In genomic region chr11:100425851-100426250, GRCm38 (mm10) we compare ENCODE assay signal across 1 mouse cellular context.
A peak's percentile ranks its signal among the peaks of the same experiment; 100 is the strongest.
TF ChIP-seq lines count a peak whose summit lies in the region.

No protein-coding gene starts in this region.

TF ChIP-seq in MEL, 35 proteins besides CTCF, POLR2A, EP300 and RAD21 (continued from another document):
- TF ChIP-seq USF1 (IDR thresholded peaks at IDR 0.05; ENCODE audit: low read depth, low read length) (no peak), POLR2AphosphoS5 (IDR thresholded peaks at IDR 0.05; ENCODE audit: borderline replicate concordance, low read depth, low read length) (no peak), USF2 (IDR thresholded peaks at IDR 0.05; ENCODE audit: borderline replicate concordance in 1 of 2, insufficient read depth in 1 of 2, low read depth in 1 of 2, low read length in 2 of 2) (no peak), TBP (IDR thresholded peaks at IDR 0.05; ENCODE audit: low read depth, low read length) (no peak), MAX (IDR thresholded peaks at IDR 0.05; ENCODE audit: low read length) (no peak; the same call in 1 of the 2 replicates), MAZ (IDR thresholded peaks at IDR 0.05; ENCODE audit: low read depth, low read length) (0 out of 2 replicates have a peak, but pooled peaks have one; percentile 80), JUND (IDR thresholded peaks at IDR 0.05; ENCODE audit: low read depth, low read length) (0 out of 2 replicates have a peak, but pooled peaks have one; percentile 40), ZC3H11A (IDR thresholded peaks at IDR 0.05; ENCODE audit: low read depth, low read length) (peak; percentile 95), NRF1 (IDR thresholded peaks at IDR 0.05; ENCODE audit: insufficient read depth, low read depth, low read length, poor library complexity, severe bottlenecking) (no peak), GABPA (IDR thresholded peaks at IDR 0.05; ENCODE audit: low read depth, low read length) (no peak), SIN3A (IDR thresholded peaks at IDR 0.05; ENCODE audit: low read length) (peak; percentile 71), TAL1 (IDR thresholded peaks at IDR 0.05; ENCODE audit: low read length) (no peak), CHD2 (IDR thresholded peaks at IDR 0.05; ENCODE audit: low read length) (no peak), KAT2A (conservative IDR thresholded peaks at IDR 0.05; ENCODE audit: low read depth, low read length) (no peak; the same call in 1 of the 2 replicates), MYB (IDR thresholded peaks at IDR 0.05; ENCODE audit: low read depth, low read length) (no peak), CHD1 (IDR thresholded peaks at IDR 0.05; ENCODE audit: low read depth, low read length) (no peak), ELF1 (IDR thresholded peaks at IDR 0.05; ENCODE audit: low read depth, low read length) (0 out of 2 replicates have a peak, but pooled peaks have one; percentile 40), ZMIZ1 (IDR thresholded peaks at IDR 0.05; ENCODE audit: low read depth, low read length) (no peak), TCF12 (IDR thresholded peaks at IDR 0.05; ENCODE audit: low read depth, low read length) (peak; percentile 64), MYC (IDR thresholded peaks at IDR 0.05; ENCODE audit: low read depth, low read length) (peak; percentile 75; the same call in 1 of the 2 replicates), ZNF384 (IDR thresholded peaks at IDR 0.05; ENCODE audit: low read depth, low read length) (peak; percentile 65; the same call in 1 of the 2 replicates)
